Mouse (Mus musculus): ENCODE results near the gene Phldb2.

The Phldb2 gene

GRCm38 (mm10) chr16:45953394-45953793, at the start of gene Phldb2:
Gene Phldb2 (minus strand): TSS chr16:45953598.
- DNase-seq (ENCODE audit: low spot score): no peak

DNA sequence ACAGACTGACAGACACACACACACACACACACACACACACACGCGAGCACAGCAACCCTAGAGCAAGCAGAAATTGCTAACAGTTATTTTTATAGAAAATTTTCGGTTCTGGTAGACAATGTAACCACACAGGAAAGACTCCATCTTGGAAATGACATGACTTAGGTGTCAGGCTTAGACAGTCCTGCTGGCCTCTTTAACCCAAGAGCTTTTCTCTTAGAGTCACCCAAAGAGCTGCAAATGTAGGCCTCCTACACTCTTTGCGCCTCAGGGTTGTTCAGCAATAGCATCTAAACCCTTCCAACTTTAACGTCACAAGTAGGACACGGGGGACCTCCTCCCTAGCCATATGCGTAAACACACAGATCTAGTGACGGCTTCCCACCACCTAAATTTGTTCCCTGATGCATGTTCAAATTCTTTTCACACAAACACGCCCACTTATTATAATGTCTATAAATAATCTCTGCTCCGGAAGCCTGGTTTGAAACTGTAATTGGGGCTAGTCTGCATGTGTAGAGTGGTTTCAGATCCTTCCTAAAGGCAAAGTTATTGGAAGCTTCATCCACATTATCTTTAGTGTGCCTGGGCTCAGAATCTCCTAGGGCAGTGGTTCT, 48.3 kb upstream of the Phldb2 start:
- peak; percentile 67 for DNase-seq (ENCODE audit: low spot score)

- DNase-seq (ENCODE audit: low spot score): no peak
Observed at GRCm38 (mm10) chr16:46000976-46001375, 47.6 kb upstream of the Phldb2 start.

DNA sequence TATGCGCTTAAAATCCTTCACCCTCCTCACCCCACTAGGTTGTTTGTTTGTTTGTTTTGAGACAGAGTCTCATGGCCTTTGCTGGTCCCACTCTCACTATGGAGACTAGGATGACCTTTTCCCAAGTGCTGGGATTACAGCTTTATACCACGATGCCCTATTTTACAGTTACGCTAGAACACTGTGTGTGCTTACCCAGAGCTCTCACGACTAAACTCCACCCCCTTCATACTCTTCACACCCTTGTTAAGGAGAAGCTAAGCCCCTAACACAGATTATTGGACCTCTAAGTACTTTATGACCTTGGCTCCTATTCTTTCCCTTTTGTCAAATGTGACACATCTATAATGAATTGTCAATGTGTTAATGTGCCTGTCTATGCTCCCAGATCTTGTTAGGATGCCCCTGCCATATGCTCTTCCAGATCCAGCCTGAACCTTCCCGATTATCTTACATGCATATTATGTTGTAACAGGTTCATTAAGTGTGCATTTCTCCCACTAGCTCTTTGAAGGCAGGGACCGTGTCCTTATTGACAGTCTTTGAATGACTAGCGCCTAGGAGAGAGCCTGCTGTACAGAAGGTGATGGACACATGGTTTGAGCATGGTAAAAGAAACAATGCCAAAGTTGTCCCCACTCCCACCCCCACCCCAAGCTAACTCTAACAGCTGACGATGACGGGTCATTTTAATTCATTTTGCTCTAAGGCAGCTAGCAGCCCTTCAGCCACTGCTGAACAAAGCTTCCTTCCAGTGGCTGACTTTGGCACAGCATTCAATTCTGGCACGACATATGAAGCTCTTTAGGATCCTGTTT, 46.2 kb upstream of the Phldb2 start:
- DNase-seq (ENCODE audit: low spot score): no peak

GRCm38 (mm10) chr16:45998231-45998630, 44.8 kb upstream of the Phldb2 start:
- peak; percentile 37 for DNase-seq (ENCODE audit: low spot score)

- DNase-seq (ENCODE audit: low spot score): no peak
Observed at GRCm38 (mm10) chr16:45990901-45991676, 37.7 kb upstream of the Phldb2 start.

DNA sequence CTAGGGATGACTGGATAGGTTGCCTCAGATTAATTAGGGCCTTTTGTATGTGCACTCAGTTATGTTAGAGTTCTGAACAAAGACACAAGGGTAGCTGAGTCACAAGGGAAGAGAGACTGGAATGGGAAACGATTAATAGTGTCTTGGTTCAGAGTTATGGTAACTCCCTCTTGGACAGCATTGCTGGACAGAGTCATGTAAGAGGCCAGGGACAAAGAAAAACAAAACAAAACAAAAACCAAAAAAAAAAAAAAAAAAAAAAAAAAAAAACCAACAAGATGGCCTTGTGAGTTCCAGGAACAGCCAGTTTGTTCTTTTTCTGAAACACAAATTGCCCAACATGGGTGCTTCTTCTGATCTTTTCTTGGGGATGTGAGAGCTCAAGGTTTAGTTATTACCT, 32.8 kb upstream of the Phldb2 start:
- no peak for DNase-seq (ENCODE audit: low spot score)

DNA sequence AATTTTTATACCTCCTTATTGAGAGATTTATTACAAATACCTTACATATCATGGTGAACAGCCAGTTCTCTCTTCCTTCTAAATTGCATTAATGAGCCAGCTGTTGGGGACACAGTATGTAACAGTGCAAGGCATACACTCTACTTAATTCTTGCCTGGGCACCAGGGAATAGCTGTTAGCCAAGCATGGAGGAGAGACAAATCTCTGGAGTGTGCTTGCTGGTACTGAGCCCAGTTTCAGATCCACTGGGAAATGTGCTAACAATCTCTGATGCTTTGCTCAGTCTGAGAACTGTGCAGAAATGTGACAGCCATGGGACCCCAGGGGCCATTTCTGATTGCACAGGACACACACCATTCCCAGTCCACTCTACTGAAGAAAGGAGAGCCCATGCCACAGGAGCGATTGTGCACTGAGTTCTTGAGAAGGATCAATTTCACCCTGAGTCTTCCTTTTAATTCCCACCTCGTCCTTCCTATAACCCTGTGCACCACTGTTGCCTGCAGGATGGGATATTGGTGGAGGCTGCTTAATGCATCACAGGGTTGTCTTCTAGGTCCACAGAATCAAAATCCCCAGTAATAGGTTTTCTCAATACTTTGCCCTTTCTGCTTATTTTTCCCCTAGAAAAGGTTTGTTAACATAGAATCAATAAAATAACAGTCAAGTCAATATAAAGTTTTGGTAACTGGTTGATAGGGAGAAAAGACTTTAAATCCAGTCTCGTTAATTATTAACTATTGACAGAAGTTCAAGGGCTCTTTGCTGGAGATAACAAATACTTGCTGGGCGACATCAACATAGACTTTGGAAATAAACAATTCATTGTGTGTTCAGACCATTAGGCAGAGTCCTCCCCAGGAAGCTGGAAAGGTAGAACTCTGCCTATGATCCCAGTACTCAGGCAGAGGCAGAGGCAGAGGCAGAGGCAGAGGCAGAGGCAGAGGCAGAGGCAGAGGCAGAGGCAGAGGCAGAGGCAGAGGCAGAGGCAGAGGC, 31.5 kb upstream of the Phldb2 start:
- no peak for DNase-seq (ENCODE audit: low spot score)

DNA sequence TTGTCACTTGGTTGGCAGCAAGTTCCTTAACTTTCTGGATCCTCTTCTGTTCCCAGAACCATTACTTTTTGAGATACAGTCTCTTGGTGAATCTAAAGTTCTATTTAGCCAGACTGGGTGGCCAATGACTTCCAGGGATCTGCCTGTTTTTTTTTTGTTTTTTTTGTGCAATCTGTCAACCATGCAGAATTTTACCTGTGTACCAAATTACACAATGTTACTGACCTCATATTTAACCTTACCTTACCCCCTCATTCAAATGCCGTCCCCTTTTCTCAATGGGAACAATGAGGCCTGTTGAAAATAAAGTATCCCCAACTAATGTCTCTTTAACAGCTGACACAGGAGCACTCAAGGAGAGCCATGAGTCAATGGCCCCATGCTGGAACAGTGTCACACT, 22.9 kb upstream of the Phldb2 start:
- DNase-seq (ENCODE audit: low spot score): no peak

GRCm38 (mm10) chr16:45973959-45974686, 20.7 kb upstream of the Phldb2 start:
- DNase-seq (ENCODE audit: low spot score): peak; percentile 4

- DNase-seq (ENCODE audit: low spot score): no peak
Observed at GRCm38 (mm10) chr16:45970187-45970586, 16.8 kb upstream of the Phldb2 start.

DNA sequence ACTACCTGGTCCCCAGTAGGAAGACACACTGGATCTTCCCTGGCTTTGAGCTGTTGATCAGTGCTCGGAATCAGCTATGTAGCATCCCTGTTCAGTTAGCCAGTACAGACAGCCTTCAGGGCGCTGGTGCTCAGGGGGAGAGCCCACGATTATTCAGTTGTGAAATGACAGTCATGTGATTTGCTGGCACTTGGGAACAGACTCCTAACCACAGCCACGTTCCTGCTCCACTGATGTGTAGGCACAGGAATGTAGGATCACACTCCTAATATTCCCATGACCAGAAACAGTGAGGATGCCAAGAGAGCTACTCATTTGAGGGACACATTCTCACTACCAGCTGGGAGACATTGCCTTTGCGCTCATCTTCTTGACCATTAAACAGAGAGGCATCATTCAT, 15.3 kb upstream of the Phldb2 start:
- no peak for DNase-seq (ENCODE audit: low spot score)

DNA sequence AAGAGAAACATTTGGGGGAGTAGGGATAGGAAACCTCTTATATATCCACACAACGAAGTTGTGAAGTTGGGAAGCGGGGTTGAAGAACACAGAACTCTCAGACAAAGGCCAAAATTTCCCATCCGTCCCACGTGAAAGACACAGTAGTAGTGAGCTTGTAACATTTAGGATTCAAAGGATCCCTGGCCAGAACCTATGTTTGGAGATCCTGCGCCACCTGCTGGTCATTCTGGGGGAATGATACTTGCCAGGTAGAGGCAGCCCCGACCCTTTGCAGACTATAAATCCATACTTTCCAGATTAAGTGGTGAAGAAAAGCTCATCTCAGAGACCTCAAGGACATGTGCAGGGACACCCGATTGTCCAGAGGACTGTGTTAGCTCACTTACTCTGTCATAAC, 14.1 kb upstream of the Phldb2 start:
- DNase-seq (ENCODE audit: low spot score): peak; percentile 52

DNA sequence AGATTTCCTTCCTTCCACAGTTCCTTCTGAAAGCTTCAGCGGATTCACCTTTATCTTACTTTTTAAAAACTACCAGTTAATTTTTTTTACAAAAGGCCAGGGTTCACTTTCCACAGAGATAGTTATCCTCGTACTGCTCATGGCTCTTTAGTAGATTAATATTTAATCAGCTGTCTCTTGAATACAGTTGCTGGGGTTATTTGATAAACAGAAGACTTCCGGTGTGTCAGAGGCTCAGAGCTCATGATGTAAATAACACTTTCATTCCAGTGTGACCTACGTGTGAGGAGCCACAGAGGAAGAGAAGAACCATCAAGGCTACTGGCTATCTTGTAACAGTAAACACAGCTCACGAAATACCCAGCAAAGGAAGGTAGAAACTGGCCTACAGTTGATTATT, 13.2 kb upstream of the Phldb2 start:
- DNase-seq (ENCODE audit: low spot score): no peak

DNA sequence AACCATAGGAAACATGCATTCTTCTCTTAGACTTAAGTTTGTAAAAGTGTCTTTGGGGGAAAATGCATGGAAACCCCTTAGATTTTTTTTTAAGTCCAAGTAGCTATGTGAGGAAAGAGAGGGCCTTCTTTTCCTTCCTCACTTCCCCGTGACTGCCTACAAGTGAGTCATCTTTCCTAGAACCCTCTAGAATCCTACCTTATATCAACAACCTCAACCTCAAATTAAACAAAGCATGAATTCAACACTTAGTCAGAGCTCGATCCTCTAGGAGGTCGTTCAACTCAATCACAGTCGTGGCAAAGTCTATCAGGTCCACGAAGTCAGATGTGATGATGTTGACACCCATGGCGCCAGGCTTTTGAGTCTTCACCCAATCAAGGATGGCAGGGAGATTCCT, 11.4 kb upstream of the Phldb2 start:
- DNase-seq (ENCODE audit: low spot score): no peak

DNA sequence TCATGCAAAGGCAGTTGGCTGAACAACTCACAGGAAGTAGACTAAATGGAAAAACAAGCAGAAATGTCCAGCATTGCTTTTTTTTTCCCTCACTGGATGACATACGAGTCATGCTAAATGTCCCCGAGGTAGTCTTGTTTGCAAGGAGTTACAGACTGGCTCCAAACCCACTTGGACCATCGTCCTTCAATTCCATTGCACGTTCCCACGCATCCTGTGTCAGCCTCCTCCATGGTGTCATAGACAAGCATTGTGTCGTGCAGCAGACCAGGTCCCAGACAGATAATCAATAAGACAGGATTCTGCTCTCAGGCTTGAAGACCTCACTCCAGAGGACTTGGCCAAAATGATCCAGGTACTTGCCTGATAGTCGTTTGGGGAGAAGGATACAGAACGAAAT, 10.4 kb upstream of the Phldb2 start:
- no peak for DNase-seq (ENCODE audit: low spot score)

- DNase-seq (ENCODE audit: low spot score): no peak
Observed at GRCm38 (mm10) chr16:45963088-45963487, 9.7 kb upstream of the Phldb2 start.

DNA sequence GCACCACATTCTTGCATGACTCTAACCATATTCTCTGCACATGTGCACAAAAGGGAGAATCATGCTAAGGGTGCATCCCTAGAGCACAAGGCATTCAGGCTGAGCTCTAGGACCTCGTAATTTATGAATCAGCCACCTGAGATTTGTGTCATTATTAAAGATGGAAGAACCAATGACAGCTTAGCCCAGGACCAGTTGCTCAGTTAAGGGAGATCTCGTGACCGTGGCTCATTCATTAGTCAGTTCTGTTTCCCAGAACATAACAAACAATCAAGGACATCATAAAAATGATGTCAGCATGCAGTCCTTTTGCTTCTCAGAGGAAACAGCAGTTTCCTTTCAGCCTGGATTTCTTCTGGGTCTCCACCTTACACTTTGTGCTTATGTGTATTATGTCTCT, 7.6 kb upstream of the Phldb2 start:
- no peak for DNase-seq (ENCODE audit: low spot score)

DNA sequence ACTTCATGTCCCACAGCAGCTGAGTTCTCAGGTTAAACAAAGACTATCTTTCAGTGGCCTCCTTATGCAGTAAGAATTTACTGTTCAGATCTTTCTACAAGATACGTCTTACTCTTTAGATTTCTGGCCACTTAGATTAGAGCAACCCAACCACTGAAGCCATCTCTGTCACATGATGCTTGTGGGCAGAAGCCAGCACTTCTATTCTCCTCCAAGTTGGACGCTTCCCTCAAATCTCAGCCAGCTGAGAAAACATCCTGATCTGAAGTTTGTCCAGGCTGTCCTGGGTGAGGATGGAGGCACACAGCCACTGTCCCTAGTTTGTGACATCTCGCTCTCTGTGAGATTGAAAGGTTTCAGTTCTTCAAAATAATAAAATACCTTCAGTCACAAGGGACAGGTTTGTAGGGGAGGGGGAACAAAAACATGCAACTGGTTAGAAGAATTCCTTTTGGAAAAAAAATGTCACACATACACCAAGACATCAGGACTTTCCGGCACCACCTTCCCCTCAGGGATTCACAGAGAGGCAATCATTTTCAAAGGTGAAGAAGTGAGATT, 3.1 kb upstream of the Phldb2 start:
- no peak for DNase-seq (ENCODE audit: low spot score)

GRCm38 (mm10) chr16:45952501-45952900, 897 bp downstream of the Phldb2 start:
- DNase-seq (ENCODE audit: low spot score): peak; percentile 13

- DNase-seq (ENCODE audit: low spot score): no peak
Observed at GRCm38 (mm10) chr16:45952035-45952434, 1.4 kb downstream of the Phldb2 start.
